Mouse (Mus musculus): ENCODE results near the gene Upk3a. TPM values are rescaled to one million over a fixed set of nuclear protein-coding genes. Genes with fewer than 3 reads are reported as not detected.
A peak's percentile ranks its signal among the peaks of the same experiment; 100 is the strongest.

Upk3a gene
- polyA plus RNA-seq, 1 experiment, result not detected

GRCm38 (mm10) chr15:85037343-85037690 lies 20.4 kb downstream of the Upk3a start:
- H3K4me2 ChIP-seq (ENCODE audit: low read depth), result peak overlapping the region; percentile 94
- TF ChIP-seq REST (IDR thresholded peaks at IDR 0.05; ENCODE audit: insufficient read depth, insufficient read length) (no peak), CEBPB (IDR thresholded peaks at IDR 0.05; ENCODE audit: insufficient read depth, poor library complexity, severe bottlenecking) (no peak), USF1 (IDR thresholded peaks at IDR 0.05; ENCODE audit: low read depth) (no peak), MAX (IDR thresholded peaks at IDR 0.05; ENCODE audit: low read depth) (no peak), POLR2AphosphoS2 (IDR thresholded peaks at IDR 0.05; ENCODE audit: insufficient read length, low read depth) (no peak), E2F4 (IDR thresholded peaks at IDR 0.05; ENCODE audit: insufficient read depth) (no peak), MYOD1 (IDR thresholded peaks at IDR 0.05; ENCODE audit: control insufficient read depth in 1 of 3, insufficient read length in 2 of 3, low read depth in 2 of 3) (no peak), TCF3 (IDR thresholded peaks at IDR 0.05; ENCODE audit: insufficient read length, low read depth) (no peak), SRF (IDR thresholded peaks at IDR 0.05; ENCODE audit: control insufficient read depth, insufficient read length, low read depth) (no peak), TCF12 (IDR thresholded peaks at IDR 0.05; ENCODE audit: insufficient read depth, poor library complexity, severe bottlenecking) (no peak), MYOG (IDR thresholded peaks at IDR 0.05; ENCODE audit: control insufficient read depth in 1 of 3, insufficient read depth in 1 of 3, insufficient read length in 2 of 3, low read depth in 2 of 3) (no peak), POLR2A (IDR thresholded peaks at IDR 0.05; ENCODE audit: insufficient read length, low read depth) (no peak)
- peak overlapping the region; percentile 66 for H3ac ChIP-seq (ENCODE audit: control insufficient read depth, insufficient read length)
- no peaks in the 10 kb centered on the region for H3K27me3 ChIP-seq (ENCODE audit: control insufficient read depth, insufficient read depth, insufficient read length)
- H3K4me3 ChIP-seq, result peak overlapping the region; percentile 58
- H3K79me2 ChIP-seq (ENCODE audit: control insufficient read depth, insufficient read depth), result peaks cover 46% of the 10 kb centered on the region
- H3K36me3 ChIP-seq (ENCODE audit: control insufficient read depth, insufficient read depth), result no peaks in the 10 kb centered on the region

DNA sequence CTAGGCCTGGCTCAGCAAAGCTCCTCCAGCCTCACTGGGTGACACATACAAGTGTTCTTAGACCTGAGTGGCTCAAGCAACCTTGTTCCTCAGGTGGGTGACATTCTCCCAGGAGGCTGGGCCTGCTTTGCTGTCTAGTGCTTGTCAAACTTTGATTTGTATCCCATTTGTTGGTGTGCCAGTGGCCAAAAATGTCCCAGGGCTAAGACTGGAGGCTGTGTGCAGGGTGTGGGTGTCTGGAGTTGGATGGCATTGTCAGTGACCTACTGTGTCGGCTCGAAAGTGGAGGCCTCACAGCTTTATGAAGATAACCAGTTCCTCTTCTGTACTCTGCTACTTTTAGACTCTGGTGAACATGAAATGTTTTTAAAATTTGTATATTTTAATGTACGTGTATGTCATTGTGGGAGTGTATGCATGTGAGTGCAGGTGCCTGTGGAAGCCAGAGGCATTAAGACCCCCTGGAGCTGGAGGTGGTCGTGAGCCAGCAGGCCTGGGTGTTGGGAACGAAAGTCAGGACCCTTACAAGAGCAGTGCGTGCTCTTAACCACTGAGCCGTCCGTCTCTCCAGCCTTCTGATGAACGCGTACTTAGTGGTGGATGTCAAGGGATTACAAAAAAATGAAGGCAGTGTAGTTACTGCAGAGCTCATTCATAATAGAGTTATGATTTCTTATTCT lies 24.7 kb downstream of the Upk3a start:
- TF ChIP-seq REST (IDR thresholded peaks at IDR 0.05; ENCODE audit: insufficient read depth, insufficient read length) (no peak), POLR2AphosphoS2 (IDR thresholded peaks at IDR 0.05; ENCODE audit: insufficient read length, low read depth) (no peak), CEBPB (IDR thresholded peaks at IDR 0.05; ENCODE audit: insufficient read depth, poor library complexity, severe bottlenecking) (no peak), POLR2A (IDR thresholded peaks at IDR 0.05; ENCODE audit: insufficient read length, low read depth) (no peak), USF1 (IDR thresholded peaks at IDR 0.05; ENCODE audit: low read depth) (no peak), TCF12 (IDR thresholded peaks at IDR 0.05; ENCODE audit: insufficient read depth, poor library complexity, severe bottlenecking) (no peak), TCF3 (IDR thresholded peaks at IDR 0.05; ENCODE audit: insufficient read length, low read depth) (no peak), E2F4 (IDR thresholded peaks at IDR 0.05; ENCODE audit: insufficient read depth) (no peak), MYOG (IDR thresholded peaks at IDR 0.05; ENCODE audit: control insufficient read depth in 1 of 3, insufficient read depth in 1 of 3, insufficient read length in 2 of 3, low read depth in 2 of 3) (no peak), MAX (IDR thresholded peaks at IDR 0.05; ENCODE audit: low read depth) (no peak), MYOD1 (IDR thresholded peaks at IDR 0.05; ENCODE audit: control insufficient read depth in 1 of 3, insufficient read length in 2 of 3, low read depth in 2 of 3) (no peak), SRF (IDR thresholded peaks at IDR 0.05; ENCODE audit: control insufficient read depth, insufficient read length, low read depth) (no peak)
- no peak overlapping the region for H3ac ChIP-seq (ENCODE audit: control insufficient read depth, insufficient read length)
- no peaks in the 10 kb centered on the region for H3K27me3 ChIP-seq (ENCODE audit: control insufficient read depth, insufficient read depth, insufficient read length)
- peak overlapping the region; percentile 41 for H3K4me2 ChIP-seq (ENCODE audit: low read depth)
- peaks cover 58% of the 10 kb centered on the region for H3K79me2 ChIP-seq (ENCODE audit: control insufficient read depth, insufficient read depth)
- peaks cover 5% of the 10 kb centered on the region for H3K36me3 ChIP-seq (ENCODE audit: control insufficient read depth, insufficient read depth)
- H3K4me3 ChIP-seq, result no peak overlapping the region

GRCm38 (mm10) chr15:85042361-85042954 lies 25.5 kb downstream of the Upk3a start:
- TF ChIP-seq E2F4 (IDR thresholded peaks at IDR 0.05; ENCODE audit: insufficient read depth), result no peak
- TF ChIP-seq SRF (IDR thresholded peaks at IDR 0.05; ENCODE audit: control insufficient read depth, insufficient read length, low read depth), result peak; percentile 98
- peak; percentile 66; the same call in 1 of the 2 replicates for TF ChIP-seq CEBPB (IDR thresholded peaks at IDR 0.05; ENCODE audit: insufficient read depth, poor library complexity, severe bottlenecking)
- Histone ChIP-seq H3K36me3 (ENCODE audit: control insufficient read depth, insufficient read depth) (peaks cover 12% of the 10 kb centered on the region), H3K4me2 (ENCODE audit: low read depth) (peak overlapping the region; percentile 41), H3K4me3 (no peak overlapping the region), H3K79me2 (ENCODE audit: control insufficient read depth, insufficient read depth) (peaks cover 55% of the 10 kb centered on the region), H3K27me3 (ENCODE audit: control insufficient read depth, insufficient read depth, insufficient read length) (no peaks in the 10 kb centered on the region), H3ac (ENCODE audit: control insufficient read depth, insufficient read length) (no peak overlapping the region)

- no peaks in the 10 kb centered on the region for H3K27me3 ChIP-seq (ENCODE audit: control insufficient read depth, insufficient read depth, insufficient read length)
- H3K36me3 ChIP-seq (ENCODE audit: control insufficient read depth, insufficient read depth), result peaks cover 15% of the 10 kb centered on the region
- H3ac ChIP-seq (ENCODE audit: control insufficient read depth, insufficient read length), result no peak overlapping the region
- no peak overlapping the region for H3K4me3 ChIP-seq
- H3K79me2 ChIP-seq (ENCODE audit: control insufficient read depth, insufficient read depth), result peaks cover 48% of the 10 kb centered on the region
- peak overlapping the region; percentile 41 for H3K4me2 ChIP-seq (ENCODE audit: low read depth)
- TF ChIP-seq REST (IDR thresholded peaks at IDR 0.05; ENCODE audit: insufficient read depth, insufficient read length) (no peak), E2F4 (IDR thresholded peaks at IDR 0.05; ENCODE audit: insufficient read depth) (no peak), POLR2AphosphoS2 (IDR thresholded peaks at IDR 0.05; ENCODE audit: insufficient read length, low read depth) (no peak), CEBPB (IDR thresholded peaks at IDR 0.05; ENCODE audit: insufficient read depth, poor library complexity, severe bottlenecking) (no peak)
These were observed 26.2 kb downstream of the Upk3a start for GRCm38 (mm10) chr15:85043116-85043515.

GRCm38 (mm10) chr15:85043761-85044160 lies 26.8 kb downstream of the Upk3a start:
- Histone ChIP-seq H3K79me2 (ENCODE audit: control insufficient read depth, insufficient read depth) (peaks cover 41% of the 10 kb centered on the region), H3K36me3 (ENCODE audit: control insufficient read depth, insufficient read depth) (peaks cover 21% of the 10 kb centered on the region), H3K4me3 (no peak overlapping the region), H3K27me3 (ENCODE audit: control insufficient read depth, insufficient read depth, insufficient read length) (no peaks in the 10 kb centered on the region), H3ac (ENCODE audit: control insufficient read depth, insufficient read length) (no peak overlapping the region), H3K4me2 (ENCODE audit: low read depth) (peak overlapping the region; percentile 41)
- TF ChIP-seq REST (IDR thresholded peaks at IDR 0.05; ENCODE audit: insufficient read depth, insufficient read length) (no peak), TCF3 (IDR thresholded peaks at IDR 0.05; ENCODE audit: insufficient read length, low read depth) (no peak), USF1 (IDR thresholded peaks at IDR 0.05; ENCODE audit: low read depth) (no peak), TCF12 (IDR thresholded peaks at IDR 0.05; ENCODE audit: insufficient read depth, poor library complexity, severe bottlenecking) (no peak), CEBPB (IDR thresholded peaks at IDR 0.05; ENCODE audit: insufficient read depth, poor library complexity, severe bottlenecking) (no peak), POLR2AphosphoS2 (IDR thresholded peaks at IDR 0.05; ENCODE audit: insufficient read length, low read depth) (no peak), POLR2A (IDR thresholded peaks at IDR 0.05; ENCODE audit: insufficient read length, low read depth) (no peak), MYOD1 (IDR thresholded peaks at IDR 0.05; ENCODE audit: control insufficient read depth in 1 of 3, insufficient read length in 2 of 3, low read depth in 2 of 3) (no peak), E2F4 (IDR thresholded peaks at IDR 0.05; ENCODE audit: insufficient read depth) (no peak), SRF (IDR thresholded peaks at IDR 0.05; ENCODE audit: control insufficient read depth, insufficient read length, low read depth) (no peak), MYOG (IDR thresholded peaks at IDR 0.05; ENCODE audit: control insufficient read depth in 1 of 3, insufficient read depth in 1 of 3, insufficient read length in 2 of 3, low read depth in 2 of 3) (no peak), MAX (IDR thresholded peaks at IDR 0.05; ENCODE audit: low read depth) (no peak)

All from myocyte (in vitro differentiated cells).